ENCODE assay signal across 8 mouse cellular contexts in genomic region chr12:112829244-112829864, GRCm38 (mm10). TPM values are rescaled to one million over a fixed set of nuclear protein-coding genes. Genes with fewer than 3 reads are reported as not detected.
DNase-seq lines count a peak whose midpoint lies in the region; ATAC-seq and TF ChIP-seq lines count a peak whose summit lies in the region.

TSS of gene Cdca4 (minus strand) at chr12:112829423.

- peak within 1 kb of the TSS; percentile 96 for H3K9ac ChIP-seq in heart, embryonic 11.5 days (ENCODE audit: low read depth, low read length)
- peak within 1 kb of the TSS; percentile 99 for H3K9ac ChIP-seq in kidney, embryonic 16.5 days (replicated peaks; ENCODE audit: low read length)
- H3K9ac ChIP-seq in liver, adult 2 months (ENCODE audit: low read depth, low read length) = peak within 1 kb of the TSS; percentile 96

- H3K36me3 ChIP-seq in heart, embryonic 11.5 days (ENCODE audit: control insufficient read depth, insufficient read depth, low read length) = peaks cover 10% of the 10 kb centered on the region
- H3K36me3 ChIP-seq in kidney, embryonic 16.5 days (ENCODE audit: insufficient read depth, low read length) = peaks cover 27% of the 10 kb centered on the region; the same call in 1 of the 2 replicates
- H3K36me3 ChIP-seq in liver, adult 2 months (ENCODE audit: control insufficient read depth, insufficient read depth, low read length) = no peaks in the 10 kb centered on the region
- peaks cover 15% of the 10 kb centered on the region for H3K36me3 ChIP-seq in myocyte (ENCODE audit: control insufficient read depth, insufficient read depth)
- peaks cover 5% of the 10 kb centered on the region; the same call in 1 of the 2 replicates for H3K36me3 ChIP-seq in splenic B cell, adult 2 months (ENCODE audit: control insufficient read depth, insufficient read depth, low read length, poor library complexity, severe bottlenecking)

- peak; percentile 91 for ATAC-seq in erythroblast, adult 5-6 weeks (replicated peaks; ENCODE audit: low FRiP score, poor library complexity, severe bottlenecking)
- peak; percentile 96 for ATAC-seq in heart, embryonic 11.5 days (replicated peaks; ENCODE audit: insufficient number of reproducible peaks, low FRiP score, low TSS enrichment)
- peak; percentile 97 for ATAC-seq in kidney, embryonic 16.5 days (ENCODE audit: low FRiP score, low TSS enrichment)

- H3K4me3 ChIP-seq in heart, embryonic 11.5 days (ENCODE audit: low read depth, low read length) = peak within 1 kb of the TSS; percentile 97
- H3K4me3 ChIP-seq in kidney, embryonic 16.5 days (ENCODE audit: low read length) = peak within 1 kb of the TSS; percentile 99
- H3K4me3 ChIP-seq in liver, adult 2 months (ENCODE audit: insufficient read depth, low read depth, low read length) = peak within 1 kb of the TSS; percentile 98
- H3K4me3 ChIP-seq in myocyte = peak within 1 kb of the TSS; percentile 93

- peak within 1 kb of the TSS; percentile 86 for H3K4me2 ChIP-seq in heart, embryonic 11.5 days
- H3K4me2 ChIP-seq in kidney, embryonic 16.5 days (replicated peaks; ENCODE audit: low read depth, low read length) = peak within 1 kb of the TSS; percentile 77
- H3K4me2 ChIP-seq in myocyte (ENCODE audit: low read depth) = peak within 1 kb of the TSS; percentile 93

- no peaks in the 10 kb centered on the region for H3K27me3 ChIP-seq in heart, embryonic 11.5 days (ENCODE audit: control insufficient read depth, insufficient read depth, low read length)
- H3K27me3 ChIP-seq in kidney, embryonic 16.5 days (ENCODE audit: insufficient read depth, low read length) = no peaks in the 10 kb centered on the region
- H3K27me3 ChIP-seq in liver, adult 2 months (ENCODE audit: control insufficient read depth, insufficient read depth, low read length) = no peaks in the 10 kb centered on the region
- H3K27me3 ChIP-seq in myocyte (ENCODE audit: control insufficient read depth, insufficient read depth, insufficient read length) = no peaks in the 10 kb centered on the region
- no peaks in the 10 kb centered on the region for H3K27me3 ChIP-seq in splenic B cell, adult 2 months (ENCODE audit: control insufficient read depth, insufficient read depth, low read length, poor library complexity, severe bottlenecking)

- DNase-seq in B cell, adult 2 months = peak; percentile 98 to 99
- DNase-seq in brain, adult 2 months (ENCODE audit: low read depth, low spot score) = peak; percentile 98
- peak; percentile 74 for DNase-seq in liver, adult 2 months (ENCODE audit: extremely low read depth, low read depth, low spot score)
- peak; percentile 97 for DNase-seq in splenic B cell, adult 2 months (ENCODE audit: low read depth, low spot score)

- 1% methylated on average over 63 of the region's 72 CpGs for WGBS in heart, embryonic 11.5 days (ENCODE audit: insufficient replicate concordance)
- WGBS in kidney, embryonic 16.5 days = under 1% methylated on average over 72 of the region's 72 CpGs
- 2% methylated on average over 65 of the region's 72 CpGs for WGBS in liver, adult 2 months

- H3ac ChIP-seq in myocyte (ENCODE audit: control insufficient read depth, insufficient read length) = peak within 1 kb of the TSS; percentile 72

- TF ChIP-seq POLR2A in liver, adult 2 months (IDR thresholded peaks at IDR 0.05; ENCODE audit: extremely low read depth, insufficient read depth, low read length) = peak; percentile 61; the same call in 1 of the 2 replicates
- peak; percentile 87 for TF ChIP-seq POLR2A in myocyte (IDR thresholded peaks at IDR 0.05; ENCODE audit: insufficient read length, low read depth)

- H3K9me3 ChIP-seq in heart, embryonic 11.5 days (replicated peaks; ENCODE audit: control insufficient read depth, low read length) = no peaks in the 10 kb centered on the region
- no peaks in the 10 kb centered on the region for H3K9me3 ChIP-seq in kidney, embryonic 16.5 days (ENCODE audit: low read length)

- H3K79me2 ChIP-seq in liver, adult 2 months (ENCODE audit: control insufficient read depth, insufficient read depth, low read length) = peaks cover 12% of the 10 kb centered on the region; the same call in 1 of the 2 replicates
- H3K79me2 ChIP-seq in myocyte (ENCODE audit: control insufficient read depth, insufficient read depth) = peaks cover 68% of the 10 kb centered on the region

- H3K27ac ChIP-seq in heart, embryonic 11.5 days (ENCODE audit: low read depth, low read length) = peak within 1 kb of the TSS; percentile 96
- peak within 1 kb of the TSS; percentile 93 for H3K27ac ChIP-seq in kidney, embryonic 16.5 days (ENCODE audit: low read length)
- H3K27ac ChIP-seq in liver, adult 2 months (replicated peaks; ENCODE audit: insufficient read depth, low read depth, low read length) = peak within 1 kb of the TSS; percentile 86

- no peak for TF ChIP-seq CTCF in liver, adult 2 months (IDR thresholded peaks at IDR 0.05; ENCODE audit: low read depth, low read length)

- H3K4me1 ChIP-seq in heart, embryonic 11.5 days (ENCODE audit: control insufficient read depth, insufficient read depth, low read length) = peaks cover 33% of the 10 kb centered on the region
- peaks cover 39% of the 10 kb centered on the region for H3K4me1 ChIP-seq in kidney, embryonic 16.5 days (ENCODE audit: insufficient read depth, low read length)
- peaks cover 10% of the 10 kb centered on the region for H3K4me1 ChIP-seq in liver, adult 2 months (ENCODE audit: control insufficient read depth, insufficient read depth, low read length)

TF ChIP-seq in myocyte, 11 proteins besides CTCF, POLR2A, EP300 and RAD21:
- TF ChIP-seq SRF (IDR thresholded peaks at IDR 0.05; ENCODE audit: control insufficient read depth, insufficient read length, low read depth) = peak; percentile 28
- peak; percentile 89 for TF ChIP-seq POLR2AphosphoS2 (IDR thresholded peaks at IDR 0.05; ENCODE audit: insufficient read length, low read depth)
- TF ChIP-seq MYOD1 (IDR thresholded peaks at IDR 0.05; ENCODE audit: control insufficient read depth in 1 of 3, insufficient read length in 2 of 3, low read depth in 2 of 3) = no peak
- no peak for TF ChIP-seq USF1 (IDR thresholded peaks at IDR 0.05; ENCODE audit: low read depth)
- no peak for TF ChIP-seq MAX (IDR thresholded peaks at IDR 0.05; ENCODE audit: low read depth)
- no peak for TF ChIP-seq MYOG (IDR thresholded peaks at IDR 0.05; ENCODE audit: control insufficient read depth in 1 of 3, insufficient read depth in 1 of 3, insufficient read length in 2 of 3, low read depth in 2 of 3)
- TF ChIP-seq E2F4 (IDR thresholded peaks at IDR 0.05; ENCODE audit: insufficient read depth) = peak; percentile 80
TF ChIP-seq in myocyte: peak in this region for 3.

RNA-seq across cellular contexts. Expression of gene Cdca4, which starts in this region (rescaled TPM):
- total RNA-seq in erythroblast, adult 5-6 weeks (2015; ENCODE audit: low replicate concordance) = 28.8 and 35.5 TPM in 2 replicates
- total RNA-seq in erythroblast, adult 5-6 weeks (2017; ENCODE audit: low replicate concordance) = 22.1 and 29.7 TPM in 2 replicates
- 61.5 and 62.8 TPM in 2 replicates for polyA plus RNA-seq in heart, embryonic 11.5 days (2014; fragmentation: Nextera tagmentation; extraction: Ambion mirVana)
- polyA plus RNA-seq in kidney, embryonic 16.5 days (2015; fragmentation: Nextera tagmentation; extraction: Ambion mirVana) = 113 and 124 TPM in 2 replicates
- 3.5 and 4.0 TPM in 2 replicates for total RNA-seq in liver, adult 2 months (2014; rRNA removed)
- 3.7 and 5.0 TPM in 2 replicates for polyA plus RNA-seq in liver, adult 2 months (2012; rRNA removed)
- 21.5 TPM for polyA plus RNA-seq in myocyte (2012; fragmentation: generic; extraction: Trizol)

Comparison
In these comparisons a context has a peak if more than half of its experiments do, and no peak if none do; other contexts are left out.
1. Peak in every context shown above with its lines: DNase-seq, ATAC-seq, H3K4me3 ChIP-seq and H3K27ac ChIP-seq.